Mouse (Mus musculus): ENCODE results near the gene Zbtb16. TPM values are rescaled to one million over a fixed set of nuclear protein-coding genes. Genes with fewer than 3 reads are reported as not detected.

Gene Zbtb16
- total and polyA plus RNA-seq, 3 experiments = 0.34 to 3.0 (median 0.90) TPM

- dilution Hi-C loops (cut with MboI; ENCODE audit: extremely low pct_ligation_motif_present, extremely low pct_unique_long_range_greater_than_20kb, low sequenced_read_pairs) = no loop called here
- TF ChIP-seq ZC3H11A (IDR thresholded peaks at IDR 0.05; ENCODE audit: low read depth, low read length) = no peak
- TF ChIP-seq NELFE (IDR thresholded peaks at IDR 0.05; ENCODE audit: low read depth, low read length) = no peak
- no peak for TF ChIP-seq PAX5 (IDR thresholded peaks at IDR 0.05; ENCODE audit: low read length)
- TF ChIP-seq ETS1 (conservative IDR thresholded peaks at IDR 0.05; ENCODE audit: low read depth, low read length) = no peak
- TF ChIP-seq RAD21 (IDR thresholded peaks at IDR 0.05; ENCODE audit: low read depth, low read length) = no peak
- TF ChIP-seq JUND (conservative IDR thresholded peaks at IDR 0.05; ENCODE audit: low read depth, low read length) = no peak
- no peak for TF ChIP-seq E2F4 (IDR thresholded peaks at IDR 0.05; ENCODE audit: insufficient replicate concordance, low read depth, low read length)
- no peak for TF ChIP-seq ZMIZ1 (IDR thresholded peaks at IDR 0.05; ENCODE audit: low read depth, low read length)
- no peak for TF ChIP-seq ZNF384 (IDR thresholded peaks at IDR 0.05; ENCODE audit: low read depth, low read length)
- no peak for TF ChIP-seq CHD1 (IDR thresholded peaks at IDR 0.05; ENCODE audit: low read depth, low read length)
- no peak for TF ChIP-seq MAFK (IDR thresholded peaks at IDR 0.05; ENCODE audit: insufficient replicate concordance, low read length)
- TF ChIP-seq CTCF (conservative IDR thresholded peaks at IDR 0.05 in 1 of 2, IDR thresholded peaks at IDR 0.05 in 1 of 2; ENCODE audit: low read depth in 2 of 2, low read length in 2 of 2) = no peak
- no peak for TF ChIP-seq POLR2A (IDR thresholded peaks at IDR 0.05; ENCODE audit: low read depth, low read length)
- Histone ChIP-seq H3K4me1 (ENCODE audit: control insufficient read depth in 1 of 2, insufficient read depth in 2 of 2) (peaks cover 7 to 27% of the 10 kb centered on the region in 2 experiments), H3K79me2 (replicated peaks; ENCODE audit: control insufficient read depth, extremely low read depth, insufficient read depth, poor library complexity, severe bottlenecking) (no peaks in the 10 kb centered on the region), H3K27ac (ENCODE audit: insufficient read depth, low read depth) (no peak overlapping the region), H3K27me3 (replicated peaks) (no peaks in the 10 kb centered on the region), H3K4me2 (ENCODE audit: insufficient read depth, low read depth, poor library complexity, severe bottlenecking) (no peak overlapping the region), H3K9me3 (replicated peaks; ENCODE audit: low read length) (no peaks in the 10 kb centered on the region), H3K4me3 (replicated peaks in 1 of 3; ENCODE audit: low read depth in 2 of 3, low read length in 2 of 3, poor library complexity in 1 of 3) (no peak overlapping the region), H3K9ac (ENCODE audit: insufficient read depth, low read depth) (no peak overlapping the region), H3K36me3 (replicated peaks in 1 of 2; ENCODE audit: control insufficient read depth in 1 of 2, insufficient read depth in 1 of 2, low read length in 1 of 2) (no peaks in the 10 kb centered on the region)
- in situ Hi-C loops (cut with MboI; ENCODE audit: low pct_ligation_motif_present, low pct_unique_long_range_greater_than_20kb, low sequenced_read_pairs) = no loop called here
- no peak for DNase-seq (ENCODE audit: extremely low read depth)
These were observed 185.2 kb downstream of the Zbtb16 start for GRCm38 (mm10) chr9:48650846-48651245.

GRCm38 (mm10) chr9:48649851-48650685 is 186.0 kb downstream of the Zbtb16 start:
- in situ Hi-C loops (cut with MboI; ENCODE audit: low pct_ligation_motif_present, low pct_unique_long_range_greater_than_20kb, low sequenced_read_pairs) = loop anchor here (5.0 to 25.0 kb wide), 3 partner anchors 212 to 837 kb away; partner anchors contain the start of gene Ttc12
- Histone ChIP-seq H3K79me2 (replicated peaks; ENCODE audit: control insufficient read depth, extremely low read depth, insufficient read depth, poor library complexity, severe bottlenecking) (no peaks in the 10 kb centered on the region), H3K4me2 (ENCODE audit: insufficient read depth, low read depth, poor library complexity, severe bottlenecking) (0 out of 2 replicates have a peak overlapping the region, but pooled peaks have one; percentile 12), H3K4me3 (replicated peaks in 1 of 3; ENCODE audit: low read depth in 2 of 3, low read length in 2 of 3, poor library complexity in 1 of 3) (no peak overlapping the region), H3K4me1 (ENCODE audit: control insufficient read depth in 1 of 2, insufficient read depth in 2 of 2) (peaks cover 2 to 19% of the 10 kb centered on the region in 2 experiments; a peak in 3 of 4 replicates), H3K9ac (ENCODE audit: insufficient read depth, low read depth) (no peak overlapping the region), H3K36me3 (replicated peaks in 1 of 2; ENCODE audit: control insufficient read depth in 1 of 2, insufficient read depth in 1 of 2, low read length in 1 of 2) (no peaks in the 10 kb centered on the region), H3K9me3 (replicated peaks; ENCODE audit: low read length) (no peaks in the 10 kb centered on the region), H3K27me3 (replicated peaks) (no peaks in the 10 kb centered on the region), H3K27ac (ENCODE audit: insufficient read depth, low read depth) (no peak overlapping the region)
- dilution Hi-C loops (cut with MboI; ENCODE audit: extremely low pct_ligation_motif_present, extremely low pct_unique_long_range_greater_than_20kb, low sequenced_read_pairs) = no loop called here
- TF ChIP-seq MAZ (IDR thresholded peaks at IDR 0.05; ENCODE audit: low read depth, low read length) (no peak), TBP (conservative IDR thresholded peaks at IDR 0.05; ENCODE audit: low read depth, low read length) (no peak), ZNF384 (IDR thresholded peaks at IDR 0.05; ENCODE audit: low read depth, low read length) (no peak), MAFK (IDR thresholded peaks at IDR 0.05; ENCODE audit: insufficient replicate concordance, low read length) (no peak), BHLHE40 (IDR thresholded peaks at IDR 0.05; ENCODE audit: low read depth, low read length) (no peak), JUND (conservative IDR thresholded peaks at IDR 0.05; ENCODE audit: low read depth, low read length) (no peak), NELFE (IDR thresholded peaks at IDR 0.05; ENCODE audit: low read depth, low read length) (no peak), MAX (IDR thresholded peaks at IDR 0.05; ENCODE audit: low read length) (no peak), RAD21 (IDR thresholded peaks at IDR 0.05; ENCODE audit: low read depth, low read length) (no peak), TCF12 (IDR thresholded peaks at IDR 0.05; ENCODE audit: low read depth, low read length) (no peak), POLR2AphosphoS2 (IDR thresholded peaks at IDR 0.05; ENCODE audit: low read depth, low read length) (no peak)
- DNase-seq (ENCODE audit: extremely low read depth) = no peak
